Mouse (Mus musculus): ENCODE data around the gene Cwc27.
A peak's percentile ranks its signal among the peaks of the same experiment; 100 is the strongest.

Cwc27 gene

GRCm38 (mm10) chr13:104763193-104763592 is 53.7 kb downstream of the Cwc27 start:
- no peak for DNase-seq

GRCm38 (mm10) chr13:104762401-104762800 is 54.5 kb downstream of the Cwc27 start:
- no peak for DNase-seq

GRCm38 (mm10) chr13:104759381-104759780 is 57.6 kb downstream of the Cwc27 start:
- no peak for DNase-seq

- DNase-seq, result no peak
These were observed 69.9 kb downstream of the Cwc27 start for GRCm38 (mm10) chr13:104747032-104747431.

- no peak for DNase-seq
These were observed 74.1 kb downstream of the Cwc27 start for GRCm38 (mm10) chr13:104742866-104743265.

- DNase-seq, result no peak
These were observed 87.5 kb downstream of the Cwc27 start for GRCm38 (mm10) chr13:104729261-104730046.

- no peak for DNase-seq
These were observed 89.3 kb downstream of the Cwc27 start for GRCm38 (mm10) chr13:104727681-104728080.

- no peak for DNase-seq
These were observed 96.8 kb downstream of the Cwc27 start for GRCm38 (mm10) chr13:104720133-104720532.

GRCm38 (mm10) chr13:104694612-104695355 is 122.2 kb downstream of the Cwc27 start:
- peak; percentile 44 for DNase-seq

- no peak for DNase-seq
These were observed 124.2 kb downstream of the Cwc27 start for GRCm38 (mm10) chr13:104692710-104693109.

- no peak for DNase-seq
These were observed 131.4 kb downstream of the Cwc27 start for GRCm38 (mm10) chr13:104685537-104685936.

- no peak for DNase-seq
These were observed 132.5 kb downstream of the Cwc27 start for GRCm38 (mm10) chr13:104684361-104685011.

GRCm38 (mm10) chr13:104681212-104681611 is 135.7 kb downstream of the Cwc27 start:
- DNase-seq, result peak; percentile 46

- no peak for DNase-seq
These were observed 155.8 kb downstream of the Cwc27 start for GRCm38 (mm10) chr13:104661188-104661587.

- no peak for DNase-seq
These were observed 156.8 kb downstream of the Cwc27 start for GRCm38 (mm10) chr13:104660042-104660680.

GRCm38 (mm10) chr13:104656666-104657272 is 160.2 kb downstream of the Cwc27 start:
- no peak for DNase-seq

GRCm38 (mm10) chr13:104655137-104655536 is 161.8 kb downstream of the Cwc27 start:
- DNase-seq, result no peak

- DNase-seq, result no peak
These were observed 165.2 kb downstream of the Cwc27 start for GRCm38 (mm10) chr13:104651763-104652162.

GRCm38 (mm10) chr13:104650654-104651053 is 166.3 kb downstream of the Cwc27 start:
- no peak for DNase-seq

GRCm38 (mm10) chr13:104650145-104650544 is 166.8 kb downstream of the Cwc27 start:
- no peak for DNase-seq

GRCm38 (mm10) chr13:104645778-104646425 is 171.0 kb downstream of the Cwc27 start:
- no peak for DNase-seq

GRCm38 (mm10) chr13:104644185-104644584 is 172.8 kb downstream of the Cwc27 start:
- no peak for DNase-seq

All from kidney, postnatal 14 days (tissue).